Mouse (Mus musculus) MEL (cell line): Measurements from ENCODE around the gene Gzmm. TPM values are rescaled to one million over a fixed set of nuclear protein-coding genes. Genes with fewer than 3 reads are reported as not detected.

Experiments used
- DNase-seq: peaks from one replicate; pipeline ENCODE4 v3.0.0; 2011; ENCODE audit warnings: low read depth, low spot score
- H3K27ac ChIP-seq: 2 replicates; pipeline ENCODE4 v1.5.1; 2012; ENCODE audit warnings: low read depth, mild to moderate bottlenecking, control low read depth, low read length, moderate library complexity; ENCODE audit not compliant: control insufficient read depth
- H3K27me3 ChIP-seq, 2 experiments: fragments of 150-350 bp in 1 of 2; sonication (generic) in 1 of 2; 2 replicates each; pipeline ENCODE4 v1.6.1; 2012; ENCODE audit warnings: low read length in 2 of 2, mild to moderate bottlenecking in 2 of 2, improper control_type of control experiment in 1 of 2, moderate library complexity in 1 of 2; ENCODE audit not compliant: insufficient read depth in 2 of 2, control insufficient read depth in 1 of 2
- H3K36me3 ChIP-seq, 2 experiments: 2 replicates each; pipeline ENCODE4 v1.6.1; 2012 to 2014; ENCODE audit warnings: low read length in 2 of 2, improper control_type of control experiment in 1 of 2, inconsistent platforms in 1 of 2, mild to moderate bottlenecking in 1 of 2; ENCODE audit not compliant: insufficient read depth in 2 of 2, control insufficient read depth in 1 of 2
- H3K4me1 ChIP-seq, 2 experiments: fragments of 150-350 bp in 1 of 2; sonication (generic) in 1 of 2; 2 replicates each; pipeline ENCODE4 v1.6.1; 2012; ENCODE audit warnings: low read length in 2 of 2, improper control_type of control experiment in 1 of 2, mild to moderate bottlenecking in 1 of 2; ENCODE audit not compliant: insufficient read depth in 2 of 2, control insufficient read depth in 1 of 2
- H3K4me3 ChIP-seq, 2 experiments: fragments of 150-350 bp in 1 of 2; sonication (generic) in 1 of 2; 2 replicates each; pipeline ENCODE4 v1.5.1; 2012; ENCODE audit warnings: low read depth in 2 of 2, low read length in 2 of 2, mild to moderate bottlenecking in 2 of 2, moderate library complexity in 2 of 2, control low read depth in 1 of 2, improper control_type of control experiment in 1 of 2; ENCODE audit not compliant: control insufficient read depth in 1 of 2, insufficient read depth in 1 of 2
- H3K79me2 ChIP-seq: 2 replicates; pipeline ENCODE4 v1.6.1; 2012; ENCODE audit warnings: mild to moderate bottlenecking, low read length, moderate library complexity; ENCODE audit not compliant: control insufficient read depth, poor library complexity, insufficient read depth
- H3K9ac ChIP-seq: 2 replicates; pipeline ENCODE4 v1.6.1; 2012; ENCODE audit warnings: low read depth, mild to moderate bottlenecking, control low read depth, low read length, moderate library complexity; ENCODE audit not compliant: control insufficient read depth, poor library complexity, severe bottlenecking
- H3K9me3 ChIP-seq: fragments of 150-350 bp; sonication (generic); replicated peaks from 2 replicates; pipeline ENCODE4 v1.6.1; 2012; ENCODE audit warnings: mild to moderate bottlenecking, low read length, improper control_type of control experiment, moderate library complexity; ENCODE audit not compliant: insufficient read depth
- CHD2 ChIP-seq: IDR thresholded peaks from 2 replicates; pipeline ENCODE4 v1.6.1; 2011; ENCODE audit warnings: low read length, improper control_type of control experiment
- CTCF ChIP-seq, 3 experiments: IDR thresholded peaks in 2 of 3; conservative IDR thresholded peaks in 1 of 3; 2 replicates each; pipeline ENCODE4 v1.5.1; 2011 to 2012; ENCODE audit warnings: low read length in 3 of 3, low read depth in 2 of 3, mild to moderate bottlenecking in 2 of 3, improper control_type of control experiment in 1 of 3, inconsistent platforms in 1 of 3, mixed read lengths in 1 of 3, moderate library complexity in 1 of 3; ENCODE audit not compliant: control insufficient read depth in 1 of 3, insufficient read depth in 1 of 3, poor library complexity in 1 of 3, severe bottlenecking in 1 of 3
- E2F4 ChIP-seq: IDR thresholded peaks from 2 replicates; pipeline ENCODE4 v1.6.1; 2011; ENCODE audit warnings: low read depth, low read length, improper control_type of control experiment, borderline replicate concordance
- ELF1 ChIP-seq: IDR thresholded peaks from 2 replicates; pipeline ENCODE4 v1.6.1; 2014; ENCODE audit warnings: low read depth, mild to moderate bottlenecking, inconsistent platforms, low read length, improper control_type of control experiment, moderate library complexity
- EP300 ChIP-seq, 2 experiments: IDR thresholded peaks; 2 replicates each; pipeline ENCODE4 v1.6.1; 2011; ENCODE audit warnings: improper control_type of control experiment in 2 of 2, low read length in 2 of 2, low read depth in 1 of 2, mild to moderate bottlenecking in 1 of 2
- GABPA ChIP-seq: IDR thresholded peaks from 2 replicates; pipeline ENCODE4 v1.6.1; 2012; ENCODE audit warnings: low read depth, mild to moderate bottlenecking, inconsistent platforms, low read length, improper control_type of control experiment, moderate library complexity
- GATA1 ChIP-seq: IDR thresholded peaks from 2 replicates; pipeline ENCODE4 v1.6.1; 2011; ENCODE audit warnings: low read depth, low read length, improper control_type of control experiment
- HCFC1 ChIP-seq: IDR thresholded peaks from 2 replicates; pipeline ENCODE4 v1.6.1; 2012; ENCODE audit warnings: low read depth, mild to moderate bottlenecking, inconsistent platforms, low read length, improper control_type of control experiment, moderate library complexity
- KAT2A ChIP-seq: conservative IDR thresholded peaks from 2 replicates; pipeline ENCODE4 v1.6.1; 2012; ENCODE audit warnings: low read depth, low read length, improper control_type of control experiment, inconsistent platforms
- MAFK ChIP-seq: IDR thresholded peaks from 2 replicates; pipeline ENCODE4 v1.6.1; 2011; ENCODE audit warnings: low read depth, mild to moderate bottlenecking, low read length, improper control_type of control experiment, borderline replicate concordance
- MAZ ChIP-seq: IDR thresholded peaks from 2 replicates; pipeline ENCODE4 v1.6.1; 2012; ENCODE audit warnings: low read depth, mild to moderate bottlenecking, inconsistent platforms, low read length, improper control_type of control experiment
- MEF2A ChIP-seq: IDR thresholded peaks from 2 replicates; pipeline ENCODE4 v1.6.1; 2014; ENCODE audit warnings: low read depth, mild to moderate bottlenecking, inconsistent platforms, low read length, improper control_type of control experiment; ENCODE audit not compliant: poor library complexity, insufficient replicate concordance, severe bottlenecking; ENCODE audit errors: extremely low read depth
- POLR2A ChIP-seq, 2 experiments: IDR thresholded peaks; 2 replicates each; pipeline ENCODE4 v1.6.1; 2011 to 2012; ENCODE audit warnings: low read length in 2 of 2, mild to moderate bottlenecking in 2 of 2, control low read depth in 1 of 2, improper control_type of control experiment in 1 of 2, low read depth in 1 of 2, moderate library complexity in 1 of 2; ENCODE audit not compliant: control insufficient read depth in 1 of 2, insufficient read depth in 1 of 2, poor library complexity in 1 of 2
- RAD21 ChIP-seq: IDR thresholded peaks from 2 replicates; pipeline ENCODE4 v1.6.1; 2011; ENCODE audit warnings: mild to moderate bottlenecking, low read depth, low read length, improper control_type of control experiment
- SIN3A ChIP-seq: IDR thresholded peaks from 2 replicates; pipeline ENCODE4 v1.6.1; 2012; ENCODE audit warnings: low read length, improper control_type of control experiment, inconsistent platforms
- TAL1 ChIP-seq: IDR thresholded peaks from 2 replicates; pipeline ENCODE4 v1.6.1; 2012; ENCODE audit warnings: mild to moderate bottlenecking, inconsistent platforms, low read length, moderate library complexity, mixed read lengths
- USF1 ChIP-seq: IDR thresholded peaks from 2 replicates; pipeline ENCODE4 v1.6.1; 2014; ENCODE audit warnings: low read depth, mild to moderate bottlenecking, inconsistent platforms, low read length, improper control_type of control experiment, moderate library complexity
- USF2 ChIP-seq, 2 experiments: IDR thresholded peaks; 2 replicates each; pipeline ENCODE4 v1.6.1; 2011 to 2012; ENCODE audit warnings: improper control_type of control experiment in 2 of 2, low read length in 2 of 2, borderline replicate concordance in 1 of 2, inconsistent platforms in 1 of 2, low read depth in 1 of 2, mild to moderate bottlenecking in 1 of 2; ENCODE audit not compliant: insufficient read depth in 1 of 2
- ZC3H11A ChIP-seq: IDR thresholded peaks from 2 replicates; pipeline ENCODE4 v1.6.1; 2012; ENCODE audit warnings: low read depth, mild to moderate bottlenecking, inconsistent platforms, low read length, improper control_type of control experiment
- ZKSCAN1 ChIP-seq: IDR thresholded peaks from 2 replicates; pipeline ENCODE4 v1.6.1; 2012; ENCODE audit warnings: low read depth, mild to moderate bottlenecking, inconsistent platforms, low read length, improper control_type of control experiment, moderate library complexity
- ZNF384 ChIP-seq: IDR thresholded peaks from 2 replicates; pipeline ENCODE4 v1.6.1; 2012; ENCODE audit warnings: low read depth, mild to moderate bottlenecking, inconsistent platforms, low read length, improper control_type of control experiment
- polyA plus RNA-seq, 2 experiments: library from polyadenylated mRNA; stranded (reverse) in 1 of 2; unstranded in 1 of 2; fragments of >175 nt in 1 of 2; fragments of >200 nt in 1 of 2; gene quantifications; 2 replicates each; pipeline versions ENCODE4 v1.2.1 to v1.2.4; 2012; ENCODE audit warnings: low replicate concordance in 2 of 2, low read depth in 1 of 2; ENCODE audit not compliant: insufficient read length in 2 of 2, insufficient read depth in 1 of 2, missing spikeins in 1 of 2
- total RNA-seq: library from RNA; depleted of rRNA; stranded (reverse); fragments of 300-350 nt; gene quantifications from 2 replicates; pipeline ENCODE4 v1.2.3, GENCODE M21; 2012

Gzmm gene
- total and polyA plus RNA-seq, 3 experiments = 2.3 to 2.5 TPM; not detected in 1

DNA sequence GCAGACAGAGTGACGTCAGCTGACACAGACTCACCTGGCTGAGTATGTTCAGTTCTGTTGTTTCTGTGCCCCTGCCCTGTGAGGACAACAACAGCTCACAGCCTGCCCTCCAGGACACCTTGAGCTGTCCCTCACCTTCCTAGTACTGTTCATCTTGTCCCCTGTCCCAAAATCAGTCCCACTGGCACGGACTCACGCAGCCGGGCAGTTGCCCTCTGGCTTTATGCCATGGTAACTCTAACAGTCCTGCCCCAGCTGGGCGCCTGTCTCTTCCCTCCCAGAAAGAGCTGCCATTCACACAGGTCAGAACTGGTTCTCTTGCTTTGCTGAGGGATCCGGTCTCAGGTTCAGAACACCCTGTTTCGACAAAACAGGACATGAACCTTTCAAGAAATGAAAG is 36.0 kb upstream of the Gzmm start:
- Histone ChIP-seq H3K79me2 (no peaks in the 10 kb centered on the region), H3K9ac (no peak overlapping the region), H3K9me3 (no peaks in the 10 kb centered on the region), H3K27me3 (peaks cover 0 to 1% of the 10 kb centered on the region in 2 experiments; a peak in 1 of 4 replicates), H3K36me3 (no peaks in the 10 kb centered on the region), H3K4me1 (no peaks in the 10 kb centered on the region), H3K27ac (no peak overlapping the region), H3K4me3 (no peak overlapping the region)
- no peak for DNase-seq
- TF ChIP-seq KAT2A (no peak), EP300 (IDR thresholded peaks at IDR 0.05; ENCODE audit: low read depth in 1 of 2, low read length in 2 of 2) (no peak), POLR2A (IDR thresholded peaks at IDR 0.05; ENCODE audit: control insufficient read depth in 1 of 2, insufficient read depth in 1 of 2, low read depth in 1 of 2, low read length in 2 of 2, poor library complexity in 1 of 2) (no peak), SIN3A (no peak), USF2 (IDR thresholded peaks at IDR 0.05; ENCODE audit: borderline replicate concordance in 1 of 2, insufficient read depth in 1 of 2, low read depth in 1 of 2, low read length in 2 of 2) (no peak), E2F4 (no peak), ZKSCAN1 (no peak), MAFK (no peak), GABPA (no peak), CHD2 (no peak), TAL1 (no peak), MAZ (no peak), ZNF384 (no peak), HCFC1 (no peak)

DNA sequence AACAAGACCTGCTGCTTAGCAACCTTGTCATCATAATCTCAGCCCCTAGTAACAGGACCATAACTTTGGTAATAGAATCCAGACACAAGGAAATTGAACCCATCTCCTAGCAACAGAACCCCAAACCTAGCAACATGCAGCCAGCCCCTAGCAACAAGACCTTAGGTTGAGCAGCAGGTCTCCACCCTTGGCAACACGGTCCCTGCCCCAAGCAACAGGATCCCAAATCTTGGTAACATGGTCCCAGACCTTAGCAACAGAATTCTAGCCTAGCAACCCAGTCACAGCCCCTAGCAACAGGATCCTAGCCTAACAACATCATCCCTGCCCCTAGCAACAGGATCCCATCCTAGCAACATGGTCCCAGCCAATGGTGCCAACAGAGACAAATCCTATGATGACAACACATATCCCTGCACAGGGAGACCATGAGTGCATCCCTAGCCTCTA is 33.8 kb upstream of the Gzmm start:
- H3K79me2 ChIP-seq = no peaks in the 10 kb centered on the region
- peaks cover 0 to 1% of the 10 kb centered on the region in 2 experiments; a peak in 1 of 4 replicates for H3K27me3 ChIP-seq

DNA sequence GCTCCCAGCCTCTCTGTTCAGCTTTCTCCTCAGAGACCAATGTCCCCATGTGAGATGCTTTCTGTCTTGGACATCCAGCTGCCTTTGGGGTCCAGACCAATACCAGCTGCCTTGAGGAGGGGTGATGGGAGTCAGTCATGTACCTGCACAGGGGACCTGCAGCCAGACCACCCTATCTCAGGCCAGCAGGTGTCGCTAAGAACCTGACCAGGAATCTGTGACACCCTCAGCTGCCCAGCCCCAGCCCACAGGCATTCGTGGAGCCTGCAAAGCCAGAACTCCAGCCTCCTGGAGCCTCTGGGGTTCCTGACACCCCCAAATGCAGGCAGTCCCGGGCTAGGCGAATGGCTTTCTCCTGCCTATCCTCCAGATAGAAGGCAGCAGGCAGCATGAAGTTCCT is 30.0 kb upstream of the Gzmm start:
- Histone ChIP-seq H3K9me3 (no peaks in the 10 kb centered on the region), H3K27me3 (no peaks in the 10 kb centered on the region), H3K9ac (no peak overlapping the region)
- peak; percentile 32 for DNase-seq
- TF ChIP-seq ELF1 (no peak), MEF2A (no peak), CTCF (IDR thresholded peaks at IDR 0.05 in 2 of 3, conservative IDR thresholded peaks at IDR 0.05 in 1 of 3; ENCODE audit: control insufficient read depth in 1 of 3, insufficient read depth in 1 of 3, low read depth in 2 of 3, low read length in 3 of 3, poor library complexity in 1 of 3, severe bottlenecking in 1 of 3) (peak in 2 of 3 experiments; percentile 48 to 59; a peak in 4 of 6 replicates), MAFK (no peak), RAD21 (peak; percentile 23), USF2 (IDR thresholded peaks at IDR 0.05; ENCODE audit: borderline replicate concordance in 1 of 2, insufficient read depth in 1 of 2, low read depth in 1 of 2, low read length in 2 of 2) (no peak)
- TF ChIP-seq, all 39 proteins: peak for 2
- no peaks in the 10 kb centered on the region for H3K36me3 ChIP-seq
- H3K4me1 ChIP-seq = no peaks in the 10 kb centered on the region
- H3K27ac ChIP-seq = no peak overlapping the region
- no peaks in the 10 kb centered on the region for H3K79me2 ChIP-seq
- no peak overlapping the region for H3K4me3 ChIP-seq

More for the DNA sequence above, 33.8 kb upstream of the Gzmm start:
- no peaks in the 10 kb centered on the region for H3K36me3 ChIP-seq
- no peak for DNase-seq
- H3K4me3 ChIP-seq = no peak overlapping the region
- TF ChIP-seq GATA1 (no peak), ZC3H11A (no peak), SIN3A (no peak), USF1 (no peak)
- H3K9ac ChIP-seq = no peak overlapping the region
- no peaks in the 10 kb centered on the region for H3K4me1 ChIP-seq
- no peak overlapping the region for H3K27ac ChIP-seq
- H3K9me3 ChIP-seq = no peaks in the 10 kb centered on the region
